ENCODE assay signal across 7 mouse cellular contexts in genomic region chr2:5894843-5895570, GRCm38 (mm10). TPM values are rescaled to one million over a fixed set of nuclear protein-coding genes. Genes with fewer than 3 reads are reported as not detected.
DNase-seq lines count a peak whose midpoint lies in the region; ATAC-seq lines count a peak whose summit lies in the region.

Sec61a2 (minus strand) TSS chr2:5895432.

- ATAC-seq in embryonic facial prominence, embryonic 11.5 days (replicated peaks; ENCODE audit: insufficient number of reproducible peaks, low FRiP score, low TSS enrichment, low read depth): peak; percentile 97
- ATAC-seq in granulocyte monocyte progenitor cell, adult 5-6 weeks (replicated peaks; ENCODE audit: poor library complexity, severe bottlenecking): peak; percentile 98
- ATAC-seq in midbrain, embryonic 13.5 days: peak; percentile 99

- no peaks in the 10 kb centered on the region for H3K9me3 ChIP-seq in embryonic facial prominence, embryonic 11.5 days (replicated peaks; ENCODE audit: control insufficient read depth, low read length)
- H3K9me3 ChIP-seq in limb, embryonic 10.5 days (replicated peaks): no peaks in the 10 kb centered on the region
- no peaks in the 10 kb centered on the region for H3K9me3 ChIP-seq in midbrain, embryonic 13.5 days

- no peaks in the 10 kb centered on the region for H3K4me1 ChIP-seq in embryonic facial prominence, embryonic 11.5 days (ENCODE audit: control insufficient read depth, insufficient read depth, low read length)
- H3K4me1 ChIP-seq in limb, embryonic 10.5 days: 0 out of 2 replicates have a peak, but pooled peaks cover 3% of the 10 kb centered on the region
- peaks cover 18% of the 10 kb centered on the region for H3K4me1 ChIP-seq in midbrain, embryonic 13.5 days (replicated peaks)

- under 1% methylated on average over 60 of the region's 62 CpGs for WGBS in embryonic facial prominence, embryonic 11.5 days
- WGBS in limb, embryonic 10.5 days: under 1% methylated on average over 62 of the region's 62 CpGs
- under 1% methylated on average over 61 of the region's 62 CpGs for WGBS in midbrain, embryonic 13.5 days

- DNase-seq in adrenal gland, postnatal 14 days: peak; percentile 100
- peak; percentile 99 for DNase-seq in embryonic facial prominence, embryonic 11.5 days (ENCODE audit: low spot score)
- DNase-seq in kidney, adult 11 months: peak; percentile 96
- peak; percentile 100 for DNase-seq in limb, embryonic 10.5 days (ENCODE audit: low spot score)
- peak; percentile 99 for DNase-seq in spleen, adult 12 weeks (ENCODE audit: low spot score)

- no peaks in the 10 kb centered on the region for H3K27me3 ChIP-seq in embryonic facial prominence, embryonic 11.5 days (ENCODE audit: control insufficient read depth, insufficient read depth, low read length)
- no peaks in the 10 kb centered on the region for H3K27me3 ChIP-seq in limb, embryonic 10.5 days (ENCODE audit: low read depth, poor library complexity, severe bottlenecking)
- no peaks in the 10 kb centered on the region for H3K27me3 ChIP-seq in midbrain, embryonic 13.5 days

- peak within 1 kb of the TSS; percentile 59 for H3K27ac ChIP-seq in embryonic facial prominence, embryonic 11.5 days (replicated peaks; ENCODE audit: low read depth, low read length)
- peak within 1 kb of the TSS; percentile 93 for H3K27ac ChIP-seq in limb, embryonic 10.5 days
- peak within 1 kb of the TSS; percentile 81 for H3K27ac ChIP-seq in midbrain, embryonic 13.5 days

- no peaks in the 10 kb centered on the region for H3K36me3 ChIP-seq in embryonic facial prominence, embryonic 11.5 days (replicated peaks; ENCODE audit: control insufficient read depth, insufficient read depth, low read depth, low read length)
- H3K36me3 ChIP-seq in limb, embryonic 10.5 days: peaks cover 50% of the 10 kb centered on the region
- H3K36me3 ChIP-seq in midbrain, embryonic 13.5 days: peaks cover 26% of the 10 kb centered on the region

- H3K9ac ChIP-seq in embryonic facial prominence, embryonic 11.5 days (replicated peaks; ENCODE audit: low read length): peak within 1 kb of the TSS; percentile 90
- peak within 1 kb of the TSS; percentile 89 for H3K9ac ChIP-seq in midbrain, embryonic 13.5 days (replicated peaks)

- peak within 1 kb of the TSS; percentile 56 for H3K4me2 ChIP-seq in embryonic facial prominence, embryonic 11.5 days (ENCODE audit: low read depth, low read length)
- peak within 1 kb of the TSS; percentile 65 for H3K4me2 ChIP-seq in midbrain, embryonic 13.5 days (replicated peaks)

- H3K4me3 ChIP-seq in embryonic facial prominence, embryonic 11.5 days (ENCODE audit: low read depth, low read length): peak within 1 kb of the TSS; percentile 89
- peak within 1 kb of the TSS; percentile 83 for H3K4me3 ChIP-seq in limb, embryonic 10.5 days
- peak within 1 kb of the TSS; percentile 82 for H3K4me3 ChIP-seq in midbrain, embryonic 13.5 days (replicated peaks)

RNA-seq across cellular contexts. Expression of gene Sec61a2, which starts in this region (rescaled TPM):
- 40.2 and 42.2 TPM in 2 replicates for total RNA-seq in adrenal gland, postnatal 14 days (2021)
- 81.0 and 82.7 TPM in 2 replicates for polyA plus RNA-seq in embryonic facial prominence, embryonic 11.5 days (2014; fragmentation: Nextera tagmentation; extraction: Ambion mirVana)
- 31.8 and 34.3 TPM in 2 replicates for total RNA-seq in granulocyte monocyte progenitor cell, adult 5-6 weeks (2014; fragmentation: Nextera tagmentation)
- 7.4 and 16.8 TPM in 2 replicates for total RNA-seq in granulocyte monocyte progenitor cell, adult 5-6 weeks (2017)
- polyA plus RNA-seq in limb, embryonic 10.5 days (2016; fragmentation: Nextera tagmentation; extraction: Ambion mirVana): 85.0 and 95.1 TPM in 2 replicates
- 90.7 and 100 TPM in 2 replicates for polyA plus RNA-seq in midbrain, embryonic 13.5 days (2015; fragmentation: Nextera tagmentation; extraction: Ambion mirVana)

Comparison
In these comparisons a context has a peak if more than half of its experiments do, and no peak if none do; other contexts are left out.
1. Peak in every context shown above with its lines: DNase-seq, ATAC-seq, H3K4me3 ChIP-seq and H3K27ac ChIP-seq.